Mouse (Mus musculus): ENCODE measurements around the gene Lelp1. TPM values are rescaled to one million over a fixed set of nuclear protein-coding genes. Genes with fewer than 3 reads are reported as not detected.

Gene Lelp1
- polyA plus RNA-seq (2014; fragmentation: Illumina TruSeq; extraction: RNeasy Lipid Tissue Mini Kit (QIAGEN cat#74804); ENCODE audit: low read depth, low replicate concordance), result 258 TPM

GRCm38 (mm10) chr3:92142644-92143043 lies at the start of gene Lelp1:
Gene Lelp1, minus strand, starts transcription at chr3:92142744.

GRCm38 (mm10) chr3:92123847-92124246 lies 18.7 kb downstream of the Lelp1 start, which contains the start of gene Prr9:
Gene Prr9, minus strand, starts transcription at chr3:92123947.

Other genes starting within 250 kb of the Lelp1 start
- not detected for gene Pglyrp3, start 128.2 kb downstream of the Lelp1 start, polyA plus RNA-seq (2014; fragmentation: Illumina TruSeq; extraction: RNeasy Lipid Tissue Mini Kit (QIAGEN cat#74804); ENCODE audit: low read depth, low replicate concordance)
- not detected for gene Lor, start 59.6 kb downstream of the Lelp1 start, polyA plus RNA-seq (2014; fragmentation: Illumina TruSeq; extraction: RNeasy Lipid Tissue Mini Kit (QIAGEN cat#74804); ENCODE audit: low read depth, low replicate concordance)
- gene Prr9, start 18.8 kb downstream of the Lelp1 start, polyA plus RNA-seq (2014; fragmentation: Illumina TruSeq; extraction: RNeasy Lipid Tissue Mini Kit (QIAGEN cat#74804); ENCODE audit: low read depth, low replicate concordance), result 2.9 TPM
- gene Sprr2a1, start 73.1 kb upstream of the Lelp1 start, polyA plus RNA-seq (2014; fragmentation: Illumina TruSeq; extraction: RNeasy Lipid Tissue Mini Kit (QIAGEN cat#74804); ENCODE audit: low read depth, low replicate concordance), result not detected
- 0.07 TPM for gene Sprr2a2, start 73.2 kb upstream of the Lelp1 start, polyA plus RNA-seq (2014; fragmentation: Illumina TruSeq; extraction: RNeasy Lipid Tissue Mini Kit (QIAGEN cat#74804); ENCODE audit: low read depth, low replicate concordance)
- not detected for gene Sprr2a3, start 142.7 kb upstream of the Lelp1 start, polyA plus RNA-seq (2014; fragmentation: Illumina TruSeq; extraction: RNeasy Lipid Tissue Mini Kit (QIAGEN cat#74804); ENCODE audit: low read depth, low replicate concordance)
- gene Sprr2b, start 173.9 kb upstream of the Lelp1 start, polyA plus RNA-seq (2014; fragmentation: Illumina TruSeq; extraction: RNeasy Lipid Tissue Mini Kit (QIAGEN cat#74804); ENCODE audit: low read depth, low replicate concordance), result not detected
- not detected for gene Sprr2d, start 196.4 kb upstream of the Lelp1 start, polyA plus RNA-seq (2014; fragmentation: Illumina TruSeq; extraction: RNeasy Lipid Tissue Mini Kit (QIAGEN cat#74804); ENCODE audit: low read depth, low replicate concordance)
- not detected for gene Sprr2e, start 209.4 kb upstream of the Lelp1 start, polyA plus RNA-seq (2014; fragmentation: Illumina TruSeq; extraction: RNeasy Lipid Tissue Mini Kit (QIAGEN cat#74804); ENCODE audit: low read depth, low replicate concordance)
- not detected for gene Sprr2f, start 222.4 kb upstream of the Lelp1 start, polyA plus RNA-seq (2014; fragmentation: Illumina TruSeq; extraction: RNeasy Lipid Tissue Mini Kit (QIAGEN cat#74804); ENCODE audit: low read depth, low replicate concordance)
- not detected for gene Sprr2h, start 242.9 kb upstream of the Lelp1 start, polyA plus RNA-seq (2014; fragmentation: Illumina TruSeq; extraction: RNeasy Lipid Tissue Mini Kit (QIAGEN cat#74804); ENCODE audit: low read depth, low replicate concordance)

Data from testis, adult 10 weeks (tissue).